Mouse (Mus musculus) intestine, embryonic 14.5 days (tissue): ENCODE results near the gene Abca14. TPM values are rescaled to one million over a fixed set of nuclear protein-coding genes. Genes with fewer than 3 reads are reported as not detected.

Source experiments
- ATAC-seq: fragments of 200-750 bp; cut with Nextera tagmentation; replicated peaks from 2 replicates; pipeline ENCODE4 v1.8.0; 2017; ENCODE audit warnings: low read depth, moderate number of reproducible peaks, moderate TSS enrichment, moderate library complexity; ENCODE audit not compliant: low FRiP score, low TSS enrichment
- DNase-seq: peaks from one replicate; pipeline ENCODE4 v3.0.0-alpha.2; 2018; ENCODE audit warnings: low spot score
- H3K27ac ChIP-seq: fragments of 300-500 bp; sonication (generic); 2 replicates; pipeline ENCODE4 v1.5.1; 2014; ENCODE audit warnings: low read depth, mild to moderate bottlenecking, control low read depth
- H3K27me3 ChIP-seq: fragments of 300-500 bp; sonication (generic); replicated peaks from 2 replicates; pipeline ENCODE4 v1.6.1; 2014; ENCODE audit warnings: low read length, control low read depth; ENCODE audit not compliant: control insufficient read depth, insufficient read depth
- H3K36me3 ChIP-seq: fragments of 300-500 bp; sonication (generic); 2 replicates; pipeline ENCODE4 v1.6.1; 2014; ENCODE audit warnings: low read length, control low read depth; ENCODE audit not compliant: control insufficient read depth, insufficient read depth
- H3K4me1 ChIP-seq: fragments of 300-500 bp; sonication (generic); replicated peaks from 2 replicates; pipeline ENCODE4 v1.6.1; 2014; ENCODE audit warnings: low read length, control low read depth, mixed read lengths; ENCODE audit not compliant: control insufficient read depth, insufficient read depth
- H3K4me2 ChIP-seq: fragments of 300-500 bp; sonication (generic); 2 replicates; pipeline ENCODE4 v1.6.1; 2014; ENCODE audit warnings: low read length
- H3K4me3 ChIP-seq: fragments of 300-500 bp; sonication (generic); 2 replicates; pipeline ENCODE4 v1.5.1; 2014; ENCODE audit warnings: low read depth, low read length, control low read depth, mixed read lengths
- H3K9ac ChIP-seq: fragments of 300-500 bp; sonication (generic); 2 replicates; pipeline ENCODE4 v1.6.1; 2014; ENCODE audit warnings: mild to moderate bottlenecking, low read length
- H3K9me3 ChIP-seq: fragments of 300-500 bp; sonication (generic); 2 replicates; pipeline ENCODE4 v1.6.1; 2016; ENCODE audit warnings: low read length, control low read depth; ENCODE audit not compliant: control insufficient read depth
- WGBS: fragments of 180-500 bp; shearing (Covaris S2); extraction: QIAGEN DNeasy Blood & Tissue Kit; methylation state at CpG from one replicate; pipeline ENCODE4 v1.1.7; 2014; 5-methylcytosine and 5-hydroxymethylcytosine counted together
- polyA plus RNA-seq: library from polyadenylated mRNA; unstranded; fragments of >200 nt; fragmentation: Nextera tagmentation; extraction: Ambion mirVana; gene quantifications from 2 replicates; pipeline ENCODE4 v1.2.1, GENCODE M21; 2014

Gene Abca14
- polyA plus RNA-seq, 1 experiment from 2014 or later = 0.08 TPM

GRCm38 (mm10) chr7:120192207-120192606, 11.6 kb upstream of the Abca14 start:
- Histone ChIP-seq H3K36me3 (no peaks in the 10 kb centered on the region), H3K4me2 (no peak overlapping the region), H3K4me1 (peaks cover 12% of the 10 kb centered on the region; the same call in 1 of the 2 replicates), H3K27me3 (no peaks in the 10 kb centered on the region), H3K4me3 (no peak overlapping the region), H3K9ac (no peak overlapping the region), H3K9me3 (no peaks in the 10 kb centered on the region), H3K27ac (no peak overlapping the region)
- no peak for ATAC-seq
- WGBS = 41% methylated on average over 3 of the region's 3 CpGs
- DNase-seq = no peak

GRCm38 (mm10) chr7:120192816-120193215, 10.9 kb upstream of the Abca14 start:
- Histone ChIP-seq H3K4me1 (peaks cover 12% of the 10 kb centered on the region; the same call in 1 of the 2 replicates), H3K27me3 (no peaks in the 10 kb centered on the region), H3K36me3 (no peaks in the 10 kb centered on the region), H3K9me3 (no peaks in the 10 kb centered on the region), H3K9ac (no peak overlapping the region), H3K27ac (no peak overlapping the region), H3K4me2 (no peak overlapping the region), H3K4me3 (no peak overlapping the region)
- DNase-seq (no peak), ATAC-seq (no peak)
- WGBS = 76% methylated on average over 6 of the region's 6 CpGs

- Histone ChIP-seq H3K4me1 (peaks cover 3% of the 10 kb centered on the region; the same call in 1 of the 2 replicates), H3K9ac (no peak overlapping the region), H3K27ac (no peak overlapping the region), H3K36me3 (no peaks in the 10 kb centered on the region), H3K9me3 (no peaks in the 10 kb centered on the region), H3K4me3 (no peak overlapping the region), H3K4me2 (no peak overlapping the region), H3K27me3 (peaks cover 6% of the 10 kb centered on the region; the same call in 1 of the 2 replicates)
- DNase-seq (no peak), ATAC-seq (no peak)
- WGBS = 76% methylated on average over 4 of the region's 4 CpGs
Measured at GRCm38 (mm10) chr7:120195207-120195606, 8.6 kb upstream of the Abca14 start.

GRCm38 (mm10) chr7:120201231-120201744, 2.5 kb upstream of the Abca14 start:
- Histone ChIP-seq H3K36me3 (no peaks in the 10 kb centered on the region), H3K4me3 (peak overlapping the region; percentile 15), H3K4me1 (no peaks in the 10 kb centered on the region), H3K27ac (no peak overlapping the region), H3K9me3 (no peaks in the 10 kb centered on the region), H3K27me3 (peaks cover 30% of the 10 kb centered on the region), H3K4me2 (peak overlapping the region; percentile 40), H3K9ac (no peak overlapping the region)
- WGBS = 5% methylated on average over 14 of the region's 14 CpGs
- ATAC-seq = no peak
- no peak for DNase-seq

- Histone ChIP-seq H3K4me3 (peak within 1 kb of the TSS; percentile 15), H3K4me1 (no peaks in the 10 kb centered on the region), H3K36me3 (no peaks in the 10 kb centered on the region), H3K27me3 (peaks cover 30% of the 10 kb centered on the region), H3K27ac (no peak within 1 kb of the TSS), H3K9me3 (no peaks in the 10 kb centered on the region), H3K4me2 (peak within 1 kb of the TSS; percentile 40), H3K9ac (no peak within 1 kb of the TSS)
- 0 out of 2 replicates have a peak, but pooled peaks have one; percentile 34 for ATAC-seq
- 3% methylated on average over 26 of the region's 26 CpGs for WGBS
- no peak for DNase-seq
Measured at GRCm38 (mm10) chr7:120201771-120202170, 2.0 kb upstream of the Abca14 start, which contains the start of gene Crym. Gene Crym, minus strand, starts transcription at chr7:120202111.

- Histone ChIP-seq H3K36me3 (no peaks in the 10 kb centered on the region), H3K27ac (no peak overlapping the region), H3K9ac (no peak overlapping the region), H3K4me2 (no peak overlapping the region), H3K27me3 (peaks cover 17% of the 10 kb centered on the region), H3K4me3 (no peak overlapping the region), H3K9me3 (no peaks in the 10 kb centered on the region), H3K4me1 (no peaks in the 10 kb centered on the region)
- WGBS = 44% methylated on average over 9 of the region's 9 CpGs
- DNase-seq (no peak), ATAC-seq (no peak)
Measured at GRCm38 (mm10) chr7:120205989-120206388, 2.2 kb downstream of the Abca14 start.

GRCm38 (mm10) chr7:120228541-120228940, 24.8 kb downstream of the Abca14 start:
- no peak overlapping the region for H3K27ac ChIP-seq
- no peak for ATAC-seq
- no peaks in the 10 kb centered on the region for H3K9me3 ChIP-seq
- H3K36me3 ChIP-seq = no peaks in the 10 kb centered on the region
- H3K9ac ChIP-seq = no peak overlapping the region
- H3K4me3 ChIP-seq = no peak overlapping the region
- no peaks in the 10 kb centered on the region for H3K27me3 ChIP-seq
- no peak overlapping the region for H3K4me2 ChIP-seq
- DNase-seq = no peak
- H3K4me1 ChIP-seq = no peaks in the 10 kb centered on the region

- no peak for DNase-seq
- H3K4me1 ChIP-seq = no peaks in the 10 kb centered on the region
- H3K4me2 ChIP-seq = no peak overlapping the region
- H3K9ac ChIP-seq = no peak overlapping the region
- H3K9me3 ChIP-seq = no peaks in the 10 kb centered on the region
- H3K27ac ChIP-seq = no peak overlapping the region
- H3K27me3 ChIP-seq = no peaks in the 10 kb centered on the region
- H3K4me3 ChIP-seq = no peak overlapping the region
- ATAC-seq = no peak
- H3K36me3 ChIP-seq = no peaks in the 10 kb centered on the region
Measured at GRCm38 (mm10) chr7:120241092-120241491, 37.3 kb downstream of the Abca14 start.
